Mouse (Mus musculus): ENCODE results near the gene Smyd4.

- TF ChIP-seq CTCF (IDR thresholded peaks at IDR 0.05; ENCODE audit: low read depth) (no peak), EP300 (IDR thresholded peaks at IDR 0.05; ENCODE audit: low read depth) (no peak)
These were observed 101.5 kb downstream of the Smyd4 start for GRCm38 (mm10) chr11:75449695-75450094.

Data from heart, postnatal 0 days (tissue).